Mouse (Mus musculus): Measurements from ENCODE around the gene Zdhhc18. TPM values are rescaled to one million over a fixed set of nuclear protein-coding genes. Genes with fewer than 3 reads are reported as not detected.

Gene Zdhhc18
- total and polyA plus RNA-seq, 3 experiments: 6.7 to 15.6 TPM; not detected in 1

GRCm38 (mm10) chr4:133595538-133595937, 54.4 kb downstream of the Zdhhc18 start:
- peaks cover 0 to 3% of the 10 kb centered on the region in 2 experiments; a peak in 1 of 4 replicates for H3K4me1 ChIP-seq (ENCODE audit: control insufficient read depth in 1 of 2, insufficient read depth in 2 of 2, low read length in 2 of 2)

DNA sequence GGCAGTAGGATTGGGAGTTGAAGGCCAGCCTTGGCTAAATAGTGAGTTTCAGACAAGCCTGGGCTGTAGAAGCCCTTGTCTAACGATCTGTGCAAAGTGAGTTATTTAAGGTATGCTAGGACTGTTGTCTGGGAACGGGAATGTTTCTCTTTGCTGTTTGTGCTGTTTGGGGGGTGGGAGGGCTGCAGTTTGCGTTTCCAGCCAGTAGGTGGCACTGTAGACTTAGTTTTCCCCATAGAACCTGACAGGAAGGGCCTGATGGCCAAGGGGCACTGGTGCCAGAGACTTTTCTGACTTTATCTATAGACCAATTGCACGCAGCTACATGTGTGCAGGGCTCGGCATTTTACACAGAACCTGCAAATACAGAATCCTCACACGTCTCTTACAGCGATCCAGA, 57.4 kb downstream of the Zdhhc18 start:
- DNase-seq (ENCODE audit: low read depth, low spot score): peak; percentile 65
- no peaks in the 10 kb centered on the region for H3K79me2 ChIP-seq (ENCODE audit: control insufficient read depth, insufficient read depth, low read length, poor library complexity)
- H3K4me3 ChIP-seq (ENCODE audit: control insufficient read depth in 1 of 2, insufficient read depth in 1 of 2, low read depth in 2 of 2, low read length in 2 of 2): no peak overlapping the region
- H3K36me3 ChIP-seq (ENCODE audit: control insufficient read depth in 1 of 2, insufficient read depth in 2 of 2, low read length in 2 of 2): no peaks in the 10 kb centered on the region
- no peaks in the 10 kb centered on the region for H3K27me3 ChIP-seq (ENCODE audit: control insufficient read depth in 1 of 2, insufficient read depth in 2 of 2, low read length in 2 of 2)
- H3K27ac ChIP-seq (ENCODE audit: control insufficient read depth, low read depth, low read length): no peak overlapping the region
- no peaks in the 10 kb centered on the region for H3K4me1 ChIP-seq (ENCODE audit: control insufficient read depth in 1 of 2, insufficient read depth in 2 of 2, low read length in 2 of 2)
- H3K9me3 ChIP-seq (replicated peaks; ENCODE audit: insufficient read depth, low read length): no peaks in the 10 kb centered on the region
- no peak overlapping the region for H3K9ac ChIP-seq (ENCODE audit: control insufficient read depth, low read depth, low read length, poor library complexity, severe bottlenecking)
- peak; percentile 62 for TF ChIP-seq SMC3 (IDR thresholded peaks at IDR 0.05; ENCODE audit: low read depth, low read length)
- peak; percentile 76 for TF ChIP-seq RAD21 (IDR thresholded peaks at IDR 0.05; ENCODE audit: low read depth, low read length)
- peak; percentile 63 for TF ChIP-seq ZC3H11A (IDR thresholded peaks at IDR 0.05; ENCODE audit: low read depth, low read length)
- no peak for TF ChIP-seq ETS1 (IDR thresholded peaks at IDR 0.05; ENCODE audit: low read depth, low read length)
- TF ChIP-seq CTCF (IDR thresholded peaks at IDR 0.05 in 2 of 3, conservative IDR thresholded peaks at IDR 0.05 in 1 of 3; ENCODE audit: control insufficient read depth in 1 of 3, insufficient read depth in 1 of 3, low read depth in 2 of 3, low read length in 3 of 3, poor library complexity in 1 of 3, severe bottlenecking in 1 of 3): peak; percentile 56 to 72 (median 59)
- TF ChIP-seq SIN3A (IDR thresholded peaks at IDR 0.05; ENCODE audit: low read length): 0 out of 2 replicates have a peak, but pooled peaks have one; percentile 19
- no peak for TF ChIP-seq POLR2AphosphoS2 (IDR thresholded peaks at IDR 0.05; ENCODE audit: low read length)

More at GRCm38 (mm10) chr4:133595538-133595937, 54.4 kb downstream of the Zdhhc18 start:
- H3K27me3 ChIP-seq (ENCODE audit: control insufficient read depth in 1 of 2, insufficient read depth in 2 of 2, low read length in 2 of 2): no peaks in the 10 kb centered on the region
- TF ChIP-seq NELFE (IDR thresholded peaks at IDR 0.05; ENCODE audit: low read depth, low read length) (no peak), SMC3 (IDR thresholded peaks at IDR 0.05; ENCODE audit: low read depth, low read length) (no peak), RCOR1 (IDR thresholded peaks at IDR 0.05; ENCODE audit: low read depth, low read length) (no peak), CHD1 (IDR thresholded peaks at IDR 0.05; ENCODE audit: low read depth, low read length) (no peak), KAT2A (conservative IDR thresholded peaks at IDR 0.05; ENCODE audit: low read depth, low read length) (no peak), CHD2 (IDR thresholded peaks at IDR 0.05; ENCODE audit: low read length) (no peak), TBP (IDR thresholded peaks at IDR 0.05; ENCODE audit: low read depth, low read length) (no peak), UBTF (IDR thresholded peaks at IDR 0.05; ENCODE audit: borderline replicate concordance, insufficient read depth, low read depth, low read length) (no peak), ZC3H11A (IDR thresholded peaks at IDR 0.05; ENCODE audit: low read depth, low read length) (no peak), SIN3A (IDR thresholded peaks at IDR 0.05; ENCODE audit: low read length) (no peak), POLR2AphosphoS2 (IDR thresholded peaks at IDR 0.05; ENCODE audit: low read length) (no peak), ZNF384 (IDR thresholded peaks at IDR 0.05; ENCODE audit: low read depth, low read length) (no peak), TCF12 (IDR thresholded peaks at IDR 0.05; ENCODE audit: low read depth, low read length) (no peak), POLR2AphosphoS5 (IDR thresholded peaks at IDR 0.05; ENCODE audit: borderline replicate concordance, low read depth, low read length) (no peak), TAL1 (IDR thresholded peaks at IDR 0.05; ENCODE audit: low read length) (no peak), RAD21 (IDR thresholded peaks at IDR 0.05; ENCODE audit: low read depth, low read length) (no peak), ZKSCAN1 (IDR thresholded peaks at IDR 0.05; ENCODE audit: low read depth, low read length) (no peak)
- no peak overlapping the region for H3K27ac ChIP-seq (ENCODE audit: control insufficient read depth, low read depth, low read length)
- no peak for DNase-seq (ENCODE audit: low read depth, low spot score)
- no peaks in the 10 kb centered on the region for H3K9me3 ChIP-seq (replicated peaks; ENCODE audit: insufficient read depth, low read length)
- H3K79me2 ChIP-seq (ENCODE audit: control insufficient read depth, insufficient read depth, low read length, poor library complexity): no peaks in the 10 kb centered on the region; the same call in 1 of the 2 replicates
- H3K9ac ChIP-seq (ENCODE audit: control insufficient read depth, low read depth, low read length, poor library complexity, severe bottlenecking): no peak overlapping the region
- H3K36me3 ChIP-seq (ENCODE audit: control insufficient read depth in 1 of 2, insufficient read depth in 2 of 2, low read length in 2 of 2): no peaks in the 10 kb centered on the region; a peak in 1 of 4 replicates
- no peak overlapping the region for H3K4me3 ChIP-seq (ENCODE audit: control insufficient read depth in 1 of 2, insufficient read depth in 1 of 2, low read depth in 2 of 2, low read length in 2 of 2)
